Mouse (Mus musculus) ES-Bruce4 (cell line): Measurements from ENCODE around the gene Slc29a3.

ENCODE experiments used
- CTCF ChIP-seq: IDR thresholded peaks from one replicate; pipeline ENCODE4 v1.8.1; 2011; ENCODE audit warnings: low read depth, low read length
- EP300 ChIP-seq: IDR thresholded peaks from 2 replicates; pipeline ENCODE4 v1.6.1; 2011; ENCODE audit warnings: low read depth, low read length; ENCODE audit not compliant: insufficient read depth
- POLR2A ChIP-seq: IDR thresholded peaks from one replicate; pipeline ENCODE4 v1.8.1; 2011; ENCODE audit warnings: low read length; ENCODE audit not compliant: insufficient read depth

DNA sequence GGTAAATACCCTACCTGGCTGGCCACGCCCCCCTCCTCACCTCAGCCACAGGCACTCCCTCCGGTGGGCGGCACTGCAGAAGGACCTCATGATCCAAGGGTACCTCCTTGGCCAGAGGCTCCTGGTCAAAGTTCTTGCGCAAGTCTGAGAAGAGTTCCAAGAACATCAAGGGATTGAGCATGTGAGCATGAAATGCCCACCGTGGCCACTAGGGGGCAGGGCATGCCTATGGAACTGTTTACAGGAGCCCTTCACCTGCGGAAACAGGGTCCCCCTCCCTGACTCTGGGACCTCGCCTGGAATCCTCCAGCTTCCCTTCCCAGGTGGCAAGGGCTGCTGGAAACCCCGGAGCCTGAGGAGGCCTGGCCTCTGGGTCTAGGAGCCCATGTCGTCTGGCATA lies 27.0 kb upstream of the Slc29a3 start:
- peak; percentile 13; the same call in 1 of the 2 replicates for TF ChIP-seq EP300
- peak; percentile 95 for TF ChIP-seq CTCF
- no peak for TF ChIP-seq POLR2A
